Mouse (Mus musculus) v-Abl transformed pro-B cells (cell line): ENCODE data around the gene Creb3l2.

ENCODE experiments used
- in situ Hi-C, 2 experiments: fragments of 400-800 bp; cut with MboI; formaldehyde crosslinking; loops; one replicate each; pipeline ENCODE4 v1.15.1; 2025; ENCODE audit not compliant: unreplicated experiment in 2 of 2

Gene Creb3l2

DNA sequence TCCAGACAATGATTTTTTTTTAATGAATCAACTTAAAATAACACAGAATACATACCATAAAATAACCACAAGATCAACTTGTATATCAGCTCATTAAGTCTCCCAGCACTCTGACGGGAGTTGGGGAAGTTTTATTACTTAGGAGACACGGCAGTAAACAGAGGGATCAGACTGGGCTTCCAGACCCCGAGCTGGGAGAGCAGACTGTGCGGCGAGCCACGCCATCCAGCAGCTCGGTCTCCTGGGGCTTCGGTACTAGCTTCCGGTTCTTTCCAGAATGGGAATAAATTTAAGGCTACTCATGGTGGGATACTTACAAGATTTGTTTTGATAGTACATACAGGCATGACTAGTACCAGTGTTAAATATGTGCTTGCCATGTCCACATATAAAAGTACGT is 109.1 kb downstream of the Creb3l2 start:
- in situ Hi-C loops, result no loop called here

DNA sequence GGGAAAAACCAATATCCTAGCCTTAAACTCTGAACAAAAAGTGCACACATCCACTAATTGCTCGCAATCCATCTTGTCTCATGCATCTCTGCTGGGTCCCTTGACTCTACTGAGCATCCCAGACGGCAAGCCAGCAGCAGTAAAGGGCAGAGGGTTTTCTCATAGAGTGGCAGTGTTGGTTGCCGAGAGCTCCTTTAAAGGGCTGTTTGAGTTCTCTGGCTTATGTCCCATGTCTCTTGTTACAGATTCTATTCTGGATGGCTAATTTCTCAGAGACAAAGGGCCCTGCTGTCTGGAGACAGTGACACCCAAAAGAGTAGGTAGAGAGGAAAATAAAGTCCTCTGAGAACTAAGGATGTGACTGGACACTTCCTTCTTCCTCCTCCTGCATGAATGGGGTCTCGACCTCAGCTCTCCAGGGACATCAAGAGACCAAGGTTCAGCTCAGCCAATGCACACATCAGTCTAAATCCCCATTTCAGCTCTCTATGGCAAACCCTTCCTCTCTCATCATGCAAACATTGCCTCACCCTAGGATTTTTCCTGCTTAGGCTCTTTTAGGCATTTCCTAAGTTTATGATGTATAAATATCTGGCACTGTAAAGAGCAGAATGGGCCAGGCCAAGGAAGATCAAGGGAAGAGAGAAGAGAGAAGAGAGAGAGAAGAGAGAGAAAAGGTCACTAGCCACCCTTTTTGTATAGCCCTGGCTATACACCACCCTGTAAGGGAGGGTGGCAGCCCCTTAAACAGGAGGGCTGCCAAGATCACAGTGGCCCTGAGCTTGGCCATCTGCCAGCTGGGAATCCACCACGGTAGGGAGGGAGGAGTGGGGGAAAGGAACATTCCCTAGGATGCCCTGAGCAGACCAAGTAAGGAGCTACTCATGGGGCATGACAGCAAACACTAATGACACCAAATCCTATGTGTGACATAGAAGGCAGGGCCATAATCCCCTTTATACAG is 111.8 kb downstream of the Creb3l2 start:
- in situ Hi-C loops, result no loop called here

DNA sequence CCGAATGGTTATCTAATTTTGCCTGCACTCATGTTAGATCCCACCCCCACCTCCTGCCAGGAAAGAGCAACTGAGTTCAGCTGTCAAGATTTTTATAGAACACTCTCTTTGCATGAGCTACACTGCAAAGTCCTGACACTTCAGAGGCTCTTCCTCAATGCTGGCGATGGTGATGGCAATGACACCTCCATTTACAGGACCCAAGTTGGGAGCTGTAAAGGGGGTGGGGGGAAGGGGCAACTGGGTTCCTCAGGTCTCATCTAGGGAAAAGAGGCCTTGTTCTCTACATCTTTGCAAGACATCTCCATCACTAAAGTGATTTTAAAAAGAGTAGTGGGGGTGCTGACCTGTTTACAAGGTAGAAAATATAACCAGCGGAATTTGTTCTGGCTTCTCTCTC is 112.6 kb downstream of the Creb3l2 start:
- in situ Hi-C loops, result no loop called here

DNA sequence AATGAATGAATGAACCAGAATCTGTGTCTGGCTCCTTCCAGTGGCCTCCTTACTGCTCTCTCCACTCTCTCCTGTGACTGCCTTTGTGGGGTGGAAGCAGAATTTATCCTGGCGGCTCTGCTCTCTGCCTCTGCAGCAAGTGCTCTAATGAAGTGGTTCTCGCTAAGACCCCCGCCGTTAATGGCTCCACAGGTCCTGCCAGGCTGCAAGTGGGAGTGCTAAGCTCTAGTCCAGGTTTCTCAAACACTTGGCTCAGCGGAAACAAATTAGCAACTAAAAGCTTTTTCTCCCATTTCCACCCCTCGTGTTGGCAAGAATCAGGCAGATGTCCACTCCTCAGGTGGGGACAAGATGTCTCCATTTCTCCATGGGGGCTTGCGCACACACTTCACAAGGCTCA is 113.3 kb downstream of the Creb3l2 start:
- in situ Hi-C loops, result no loop called here

DNA sequence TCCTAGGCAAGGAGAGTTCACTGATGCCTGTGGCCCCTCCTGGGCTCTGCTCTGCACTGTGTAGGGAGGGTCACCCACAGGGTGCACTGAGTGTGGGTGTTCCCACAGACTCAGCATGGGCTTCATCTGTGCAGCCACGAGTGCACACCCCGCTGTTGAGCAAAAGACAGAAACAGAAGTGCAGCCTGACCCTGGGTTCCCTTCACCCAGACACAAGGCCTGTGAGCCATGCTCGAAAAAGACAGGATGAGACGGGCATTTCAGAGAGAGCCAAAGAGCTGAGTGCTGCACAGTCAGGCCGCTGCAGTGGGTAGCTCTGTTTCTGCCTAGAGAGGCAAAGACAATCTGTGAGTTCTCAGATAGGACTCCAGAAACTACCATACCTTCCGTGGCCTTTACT is 114.4 kb downstream of the Creb3l2 start:
- in situ Hi-C loops, result no loop called here

DNA sequence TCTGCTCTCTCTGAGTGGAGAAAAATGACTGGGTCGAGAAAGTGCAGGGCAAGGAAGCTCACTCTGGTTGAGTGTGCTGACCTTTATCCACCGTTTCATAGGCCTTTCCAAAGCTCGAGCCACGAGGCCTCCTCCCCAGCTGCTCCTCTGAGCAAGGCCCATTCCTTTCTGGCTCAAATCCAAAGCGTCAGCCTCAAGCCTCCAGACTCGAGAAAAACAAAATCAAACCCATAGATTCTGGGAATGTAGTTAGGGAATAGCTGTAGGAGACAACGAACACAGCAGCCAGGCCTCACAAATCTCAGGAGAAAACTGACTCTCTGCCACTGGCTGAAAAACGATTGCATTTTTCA is 115.4 kb downstream of the Creb3l2 start:
- in situ Hi-C loops, result no loop called here

DNA sequence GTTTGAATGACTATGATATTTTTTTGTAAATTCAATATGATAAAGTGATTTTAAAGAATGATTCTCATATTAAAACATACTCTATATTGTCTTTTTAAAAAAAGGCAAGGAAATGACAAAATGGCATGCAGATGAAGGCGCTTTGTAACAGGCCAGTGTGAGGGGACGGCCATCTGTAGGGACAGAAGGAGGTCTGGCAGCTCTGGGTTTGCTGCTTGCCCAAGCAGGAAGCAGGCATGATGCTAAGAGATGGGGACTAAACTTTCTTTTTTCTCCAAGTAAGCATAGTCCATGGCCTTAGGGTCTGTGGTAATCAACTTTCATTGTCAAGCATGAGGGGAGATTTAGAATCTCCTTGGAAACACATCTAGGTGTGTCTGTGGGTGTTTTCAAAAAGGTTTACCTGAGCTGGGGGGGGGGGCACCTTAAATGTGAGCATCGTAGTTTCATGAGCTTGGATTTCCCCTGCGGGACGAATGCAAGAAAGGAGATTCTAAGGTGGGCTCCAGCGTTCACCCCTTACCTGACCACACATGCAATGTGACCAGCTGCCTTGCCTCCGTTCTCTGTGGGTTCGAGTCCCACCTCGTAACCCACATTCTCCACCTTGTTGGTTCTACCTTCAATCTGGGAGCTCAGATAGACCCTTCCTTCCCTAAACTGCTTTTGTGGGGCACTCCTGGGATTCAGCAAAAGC is 115.9 kb downstream of the Creb3l2 start:
- in situ Hi-C loops, result no loop called here

DNA sequence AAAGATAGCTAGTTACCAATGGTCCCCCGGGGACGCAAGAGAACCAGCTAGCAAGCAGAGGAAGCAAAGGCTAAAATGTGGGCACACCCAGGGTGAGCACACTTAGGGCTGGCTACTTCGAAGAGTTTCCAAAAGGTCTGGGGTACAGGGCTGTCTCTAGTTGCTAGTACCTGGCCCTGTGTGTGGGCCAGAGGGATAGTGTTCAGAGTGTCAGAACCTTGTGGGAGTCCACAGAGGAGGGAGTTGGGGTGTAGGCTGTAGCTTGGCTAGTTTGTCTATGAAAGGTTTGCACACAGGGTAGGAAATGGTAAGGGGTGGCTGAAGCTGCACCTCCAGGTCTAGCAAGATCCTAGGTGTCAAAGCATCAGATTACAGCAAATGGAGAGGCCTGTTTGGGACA is 116.9 kb downstream of the Creb3l2 start:
- in situ Hi-C loops, result no loop called here

DNA sequence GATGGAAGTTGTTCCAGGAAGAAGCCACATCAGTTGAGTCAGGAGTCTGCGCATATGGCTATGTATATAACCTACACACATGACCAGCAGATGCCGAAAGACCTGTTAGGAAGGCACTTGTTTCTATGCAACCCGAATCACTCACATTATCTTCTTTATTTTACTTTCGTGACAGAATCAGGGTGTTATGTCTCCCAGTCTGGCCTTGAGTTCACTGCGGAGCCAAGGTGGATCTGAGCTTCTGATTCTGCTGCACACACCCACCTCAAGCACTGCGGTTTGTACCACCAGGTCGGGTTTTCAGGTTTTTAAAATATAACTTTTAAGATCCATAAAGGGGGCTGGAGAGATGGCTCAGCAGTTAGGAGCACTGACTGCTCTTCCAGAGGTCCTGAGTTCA is 119.3 kb downstream of the Creb3l2 start:
- in situ Hi-C loops, result no loop called here

DNA sequence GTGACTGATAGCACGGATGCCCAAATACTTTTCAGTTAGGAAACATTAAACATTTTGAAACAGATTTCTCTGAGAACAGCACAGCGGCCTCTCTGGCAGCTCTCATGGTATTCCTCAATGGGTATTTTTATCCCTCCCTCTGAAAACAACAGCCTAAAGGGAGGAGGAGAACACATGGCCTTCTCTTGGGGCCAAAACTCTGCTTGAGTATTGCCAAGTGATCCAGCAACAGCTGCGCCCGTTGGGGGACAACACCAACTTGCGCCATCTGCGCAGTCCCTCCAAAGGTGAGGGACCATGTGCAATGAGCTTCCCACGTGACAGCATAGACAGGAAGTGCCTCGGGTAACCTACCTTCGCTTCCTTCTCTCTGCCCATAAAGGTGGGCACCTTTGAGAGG is 119.9 kb downstream of the Creb3l2 start:
- in situ Hi-C loops, result no loop called here

DNA sequence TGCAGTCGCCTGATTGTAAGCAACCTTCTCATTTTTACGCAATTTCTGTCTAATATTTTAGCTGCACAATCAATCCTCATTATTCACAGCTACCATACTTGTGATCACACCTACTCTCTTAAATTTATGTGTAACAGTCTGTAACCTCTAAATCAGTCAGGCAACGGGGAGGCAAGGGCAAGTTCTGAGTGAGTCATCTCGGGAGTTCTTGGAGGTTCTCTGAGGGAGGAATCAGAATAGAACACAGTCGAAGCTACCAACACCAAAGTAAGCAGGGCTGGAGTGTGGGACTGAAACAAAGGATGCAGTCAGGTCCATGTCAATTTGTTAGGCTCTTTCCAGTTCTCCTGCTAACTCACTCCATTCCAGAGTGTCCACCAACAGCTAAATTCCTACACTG is 124.0 kb downstream of the Creb3l2 start:
- in situ Hi-C loops, result no loop called here

DNA sequence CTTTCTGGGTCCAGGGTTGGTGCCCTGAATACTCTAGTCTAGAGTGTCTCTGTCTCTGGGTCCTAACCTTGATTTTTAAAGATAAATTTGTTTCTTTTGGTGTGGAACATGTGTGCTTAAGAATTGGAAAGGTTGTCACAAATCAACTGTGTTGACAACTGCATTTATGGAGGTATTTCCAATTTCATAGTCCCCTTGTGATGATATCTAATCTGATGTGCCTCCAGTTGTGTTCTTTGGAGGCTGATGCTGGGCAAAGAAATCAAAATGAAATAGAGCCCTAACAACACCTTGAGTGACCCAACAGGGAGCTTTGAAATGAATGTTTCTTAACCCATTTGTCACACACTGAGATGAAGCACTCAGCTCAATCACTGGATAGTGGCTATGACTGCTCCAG is 126.5 kb downstream of the Creb3l2 start:
- in situ Hi-C loops, result no loop called here

DNA sequence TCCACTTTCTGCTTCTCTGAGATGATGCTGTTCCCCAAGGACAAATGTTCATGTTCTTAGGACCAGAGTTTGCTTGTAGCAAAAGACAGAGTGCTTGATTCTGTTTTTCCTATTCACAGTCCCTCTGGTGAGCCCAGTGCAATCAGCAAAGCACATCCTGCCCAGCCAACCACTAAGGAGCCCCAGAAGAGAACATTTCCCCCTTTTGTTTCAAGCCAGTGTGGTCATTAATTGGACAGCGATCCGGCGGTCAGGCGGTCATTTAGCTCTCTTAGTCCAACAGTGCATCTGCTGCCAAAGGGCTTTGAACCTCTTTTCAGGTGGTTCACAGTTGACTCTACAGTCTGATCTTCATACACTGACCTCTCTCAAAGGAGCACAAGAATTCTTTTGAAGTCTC is 131.3 kb downstream of the Creb3l2 start:
- in situ Hi-C loops, result no loop called here

DNA sequence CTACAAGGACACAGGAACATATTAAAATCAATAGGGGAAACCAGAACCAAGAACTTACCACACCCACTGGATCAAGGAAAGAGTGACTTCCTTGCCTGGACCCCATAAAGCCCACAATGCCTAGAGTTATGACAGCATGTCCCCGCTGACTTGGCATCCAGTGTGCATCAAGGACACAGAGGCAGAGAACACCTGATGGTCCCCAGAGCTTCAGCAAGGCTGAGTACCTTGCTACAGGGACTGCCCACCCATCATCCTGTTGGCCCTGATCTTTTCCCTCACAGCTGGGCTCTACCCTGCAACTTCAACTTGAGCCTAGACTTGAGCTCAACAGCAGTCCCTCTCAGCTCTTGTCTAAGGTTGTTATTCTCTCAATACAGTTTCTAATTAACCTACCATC is 135.3 kb downstream of the Creb3l2 start:
- in situ Hi-C loops, result no loop called here

DNA sequence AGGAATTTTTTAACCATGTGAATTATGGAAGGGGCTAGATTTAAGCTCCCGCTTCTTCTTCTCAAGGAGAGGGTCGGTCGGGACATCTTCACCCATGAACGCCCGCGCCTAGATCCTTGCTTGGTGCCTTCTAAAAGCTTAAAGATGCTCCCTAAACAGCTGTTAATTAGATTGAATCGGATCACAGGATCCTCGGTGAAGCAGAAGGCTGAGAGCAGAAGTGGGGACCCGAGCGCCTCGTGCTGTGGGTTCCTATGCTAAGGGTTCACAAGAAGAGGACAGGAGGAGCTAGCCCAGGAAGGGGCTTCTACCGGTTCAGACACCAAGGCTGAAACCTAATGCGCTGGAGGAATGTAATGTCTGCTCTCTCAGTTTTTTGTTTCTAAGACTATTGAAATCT is 141.5 kb downstream of the Creb3l2 start:
- in situ Hi-C loops, result no loop called here

DNA sequence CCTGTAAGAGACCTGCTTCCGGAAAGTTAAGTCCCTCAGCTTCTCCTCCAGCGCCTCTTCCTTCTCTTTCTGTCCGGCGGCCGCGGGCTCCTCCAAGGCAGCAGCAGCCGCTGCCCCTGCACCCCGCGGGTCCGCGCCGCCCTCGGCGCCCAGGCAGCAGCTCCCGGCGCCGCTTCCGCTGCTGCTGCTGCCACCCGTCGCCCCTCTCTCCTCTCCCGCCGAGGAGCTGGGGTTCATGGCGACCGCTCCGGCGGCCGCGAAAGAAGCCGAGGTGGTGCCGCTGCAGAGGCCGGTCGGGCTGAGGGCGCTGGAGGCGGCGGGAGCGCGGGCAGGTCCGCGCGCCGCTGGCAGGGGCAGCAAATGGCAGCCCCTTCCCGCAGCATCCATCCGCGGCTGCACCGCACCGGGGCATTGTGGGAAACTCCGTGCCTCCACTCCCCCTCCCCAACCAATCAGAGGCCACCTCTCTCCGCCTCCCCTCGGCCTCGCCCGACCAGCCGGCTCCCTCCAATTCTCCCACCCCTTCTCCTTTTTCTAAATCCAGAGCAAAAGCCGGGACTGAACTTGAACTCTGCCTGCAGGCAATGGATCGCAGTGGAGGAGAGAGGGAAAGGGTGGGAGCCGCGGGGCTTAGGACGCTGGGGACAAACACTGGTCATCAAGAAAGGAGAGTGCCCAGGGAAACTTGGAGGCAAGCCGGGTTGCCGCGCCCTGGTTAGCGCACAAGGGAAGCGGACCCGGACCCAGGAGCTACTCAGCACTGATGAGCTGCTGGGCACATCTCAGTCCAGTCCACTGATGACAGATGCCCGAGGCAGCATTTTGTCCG is 142.2 kb downstream of the Creb3l2 start, which contains the start of gene Dgki:
Gene Dgki, minus strand, starts transcription at position 623 of the 829 bp plus-strand sequence.
- in situ Hi-C loops, result no loop called here

DNA sequence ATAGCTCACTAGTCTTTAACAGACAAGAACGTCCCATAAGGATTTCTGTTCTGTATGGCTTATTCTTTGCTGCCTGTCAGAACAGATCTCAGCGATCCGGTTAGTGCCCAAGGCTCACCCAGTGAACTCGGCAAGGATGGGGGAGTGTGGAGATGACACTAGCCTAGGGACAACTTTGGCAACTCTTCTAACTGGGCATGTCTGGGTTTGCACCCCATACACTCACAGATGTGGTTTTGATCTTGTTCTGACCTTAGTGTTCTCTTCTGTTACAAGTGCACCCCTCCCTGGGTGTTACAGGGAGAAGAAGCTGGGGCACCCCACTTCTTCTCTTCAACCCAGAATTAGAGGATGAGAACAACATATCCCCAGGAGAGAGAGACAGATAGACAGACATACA is 143.0 kb downstream of the Creb3l2 start:
- in situ Hi-C loops, result no loop called here

DNA sequence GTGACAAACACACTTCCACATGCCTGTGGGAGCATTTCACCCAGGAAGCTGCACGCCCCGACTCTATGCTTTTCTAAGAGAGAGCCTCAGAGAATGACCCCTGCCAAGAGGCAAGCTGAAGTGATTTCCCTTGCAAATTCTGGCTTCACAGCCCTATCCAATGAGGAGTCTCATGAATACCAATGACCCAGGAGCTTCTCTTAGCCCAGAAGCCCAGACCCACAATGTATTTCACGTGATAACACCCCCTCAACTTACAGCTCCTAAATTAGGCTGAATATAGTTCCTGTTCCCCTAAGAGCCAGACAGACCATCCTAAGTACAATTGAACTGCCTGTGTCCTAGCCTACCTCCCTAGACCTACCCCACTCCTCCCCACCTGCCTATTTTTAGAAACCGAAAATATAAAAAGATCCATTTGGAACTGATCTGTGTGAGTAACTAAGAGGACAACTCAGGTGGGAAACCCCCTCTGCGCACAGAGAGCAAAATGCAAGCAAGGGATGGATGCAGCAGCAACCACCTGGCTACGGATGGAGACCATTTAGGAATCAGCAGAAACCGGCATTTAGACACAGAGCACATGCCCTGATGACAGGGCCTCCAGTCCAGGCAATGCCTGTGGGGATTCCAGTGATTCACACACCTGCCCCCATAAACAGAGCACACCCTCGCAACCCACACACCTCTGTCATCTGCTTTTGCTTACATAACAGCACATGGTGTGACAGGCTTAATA is 144.0 kb downstream of the Creb3l2 start:
- in situ Hi-C loops, result no loop called here

DNA sequence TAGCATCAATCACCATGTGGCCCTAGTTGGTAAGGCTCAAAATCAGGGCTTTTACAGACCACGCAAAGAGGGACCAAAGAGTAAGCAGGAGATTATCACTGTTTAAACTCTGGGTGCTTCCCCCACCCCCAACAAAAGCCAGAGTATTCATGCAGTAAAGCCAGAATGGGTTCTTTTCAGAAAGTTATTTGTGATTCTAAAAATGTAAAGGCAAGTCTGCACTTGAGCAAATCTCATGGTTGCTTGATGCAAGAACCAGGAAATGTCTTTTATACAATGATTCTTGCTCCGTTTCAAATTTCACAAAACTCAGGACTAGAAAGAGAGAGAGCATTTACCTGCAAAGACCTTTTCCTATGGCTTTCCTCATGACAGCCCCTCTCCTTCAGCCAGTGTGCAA is 149.9 kb downstream of the Creb3l2 start:
- in situ Hi-C loops, result no loop called here

DNA sequence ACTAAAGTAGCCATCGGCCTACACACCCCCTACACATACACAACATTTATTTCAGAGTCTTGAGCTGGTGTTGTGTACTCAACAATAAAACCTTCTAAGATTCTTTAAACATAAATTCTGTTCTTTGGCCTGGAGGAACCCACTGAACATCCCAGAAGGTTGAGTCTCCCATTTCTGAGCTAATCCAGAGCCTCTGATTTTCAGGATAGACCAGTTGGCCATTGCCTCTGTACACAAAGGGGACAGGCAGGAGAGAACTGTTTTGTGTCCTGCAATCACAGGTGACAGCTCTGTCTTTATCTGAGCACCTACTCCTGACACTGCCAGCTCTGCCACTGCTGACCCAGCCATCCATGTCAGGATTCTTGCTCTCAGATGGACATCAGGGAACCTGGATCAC is 150.8 kb downstream of the Creb3l2 start:
- in situ Hi-C loops, result no loop called here
